Comparison of ENCODE assay signal across 12 mouse cellular contexts in the genomic region with DNA sequence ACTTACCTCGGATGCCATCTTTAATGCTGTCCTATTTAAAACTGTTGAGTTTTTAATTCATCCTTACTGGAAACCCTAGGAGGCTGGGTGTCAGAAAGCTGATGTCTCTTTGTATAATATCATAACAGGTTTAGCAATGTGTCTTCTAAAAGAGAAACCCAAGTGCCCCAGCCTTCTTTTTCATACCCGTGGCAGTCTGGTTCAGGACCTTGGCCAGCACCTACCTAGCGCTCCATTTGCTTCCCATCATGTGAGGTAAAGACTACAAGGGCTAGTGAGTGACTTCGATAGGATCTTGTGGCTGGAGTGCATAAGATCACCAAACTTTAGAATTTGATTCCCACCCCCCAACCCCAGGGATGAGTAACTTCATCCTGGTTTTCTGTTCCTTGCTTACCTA. TPM values are rescaled to one million over a fixed set of nuclear protein-coding genes. Genes with fewer than 3 reads are reported as not detected.
DNase-seq lines count a peak whose midpoint lies in the region; ATAC-seq and TF ChIP-seq lines count a peak whose summit lies in the region.
"Had no signal": no experiment of that assay in that cellular context is flagged by ENCODE, and none has a peak within 500 bp of the region (broad histone marks: within the 10 kb centered on the region; RNA-seq: fewer than 3 reads in every experiment).

No protein-coding gene starts in this region.

- H3K4me3 ChIP-seq in intestine, embryonic 14.5 days (ENCODE audit: low read depth, low read length), result no peak overlapping the region
- no peak overlapping the region for H3K4me3 ChIP-seq in intestine, embryonic 15.5 days (replicated peaks)
- no peak overlapping the region for H3K4me3 ChIP-seq in embryonic facial prominence, embryonic 14.5 days (ENCODE audit: low read depth, low read length)
- no peak overlapping the region for H3K4me3 ChIP-seq in layer of hippocampus, adult 2 months

- no peak overlapping the region for H3K4me2 ChIP-seq in intestine, embryonic 14.5 days (ENCODE audit: low read length)
- no peak overlapping the region for H3K4me2 ChIP-seq in intestine, embryonic 15.5 days (replicated peaks)
- H3K4me2 ChIP-seq in embryonic facial prominence, embryonic 14.5 days (ENCODE audit: low read depth, low read length), result no peak overlapping the region

- H3K36me3 ChIP-seq in intestine, embryonic 14.5 days (ENCODE audit: control insufficient read depth, insufficient read depth, low read length), result no peaks in the 10 kb centered on the region
- H3K36me3 ChIP-seq in intestine, embryonic 15.5 days, result no peaks in the 10 kb centered on the region
- H3K36me3 ChIP-seq in embryonic facial prominence, embryonic 14.5 days (ENCODE audit: control insufficient read depth, insufficient read depth, low read length), result no peaks in the 10 kb centered on the region

- peak; percentile 80 for DNase-seq in intestine, embryonic 14.5 days (ENCODE audit: low spot score)
- DNase-seq in urinary bladder, postnatal 25 days (ENCODE audit: low spot score), result peak; percentile 13
- no peak for DNase-seq in urinary bladder, adult 18-20 months (ENCODE audit: low spot score in 2 of 2)
- peak; percentile 66 for DNase-seq in embryonic facial prominence, embryonic 14.5 days (ENCODE audit: low spot score)
- DNase-seq in layer of hippocampus, adult 2 months (ENCODE audit: low spot score in 2 of 2), result no peak
- no peak for DNase-seq in right cerebral cortex, postnatal 25 days
- DNase-seq in spleen, adult 18-20 months, result no peak

- H3K9me3 ChIP-seq in intestine, embryonic 14.5 days (ENCODE audit: control insufficient read depth, low read length), result no peaks in the 10 kb centered on the region
- no peaks in the 10 kb centered on the region for H3K9me3 ChIP-seq in intestine, embryonic 15.5 days
- H3K9me3 ChIP-seq in embryonic facial prominence, embryonic 14.5 days (ENCODE audit: control insufficient read depth, low read length), result no peaks in the 10 kb centered on the region

- H3K27me3 ChIP-seq in intestine, embryonic 14.5 days (replicated peaks; ENCODE audit: control insufficient read depth, insufficient read depth, low read length), result no peaks in the 10 kb centered on the region
- no peaks in the 10 kb centered on the region for H3K27me3 ChIP-seq in intestine, embryonic 15.5 days (replicated peaks)
- no peaks in the 10 kb centered on the region for H3K27me3 ChIP-seq in embryonic facial prominence, embryonic 14.5 days (replicated peaks; ENCODE audit: control insufficient read depth, insufficient read depth, low read length)

- H3K9ac ChIP-seq in intestine, embryonic 14.5 days (ENCODE audit: low read length), result no peak overlapping the region
- H3K9ac ChIP-seq in intestine, embryonic 15.5 days, result no peak overlapping the region
- no peak overlapping the region for H3K9ac ChIP-seq in embryonic facial prominence, embryonic 14.5 days (ENCODE audit: low read depth, low read length)

- TF ChIP-seq CTCF in layer of hippocampus, adult 2 months (conservative IDR thresholded peaks at IDR 0.05), result no peak

- H3K4me1 ChIP-seq in intestine, embryonic 14.5 days (replicated peaks; ENCODE audit: control insufficient read depth, insufficient read depth, low read length), result no peaks in the 10 kb centered on the region
- H3K4me1 ChIP-seq in intestine, embryonic 15.5 days (replicated peaks), result no peaks in the 10 kb centered on the region
- H3K4me1 ChIP-seq in embryonic facial prominence, embryonic 14.5 days (ENCODE audit: control insufficient read depth, insufficient read depth, low read length), result no peaks in the 10 kb centered on the region

- no peak for ATAC-seq in intestine, embryonic 14.5 days (replicated peaks; ENCODE audit: low FRiP score, low TSS enrichment, low read depth)
- ATAC-seq in intestine, embryonic 15.5 days, result no peak
- ATAC-seq in embryonic facial prominence, embryonic 14.5 days (ENCODE audit: low read depth), result no peak

- no peak overlapping the region for H3K27ac ChIP-seq in intestine, embryonic 14.5 days (ENCODE audit: low read depth)
- no peak overlapping the region for H3K27ac ChIP-seq in intestine, embryonic 15.5 days
- H3K27ac ChIP-seq in embryonic facial prominence, embryonic 14.5 days (replicated peaks; ENCODE audit: low read depth, low read length), result no peak overlapping the region
- H3K27ac ChIP-seq in layer of hippocampus, adult 2 months, result no peak overlapping the region

- 34% methylated on average over 4 of the region's 4 CpGs for WGBS in intestine, embryonic 14.5 days
- WGBS in intestine, embryonic 15.5 days, result 40% methylated on average over 4 of the region's 4 CpGs
- 42% methylated on average over 4 of the region's 4 CpGs for WGBS in embryonic facial prominence, embryonic 14.5 days

RNA-seq across cellular contexts. Expression of a gene that starts 26.7 kb away (rescaled TPM):
- polyA plus RNA-seq in intestine, embryonic 14.5 days (2014; fragmentation: Nextera tagmentation; extraction: Ambion mirVana), result not detected in 2 replicates
- not detected in 2 replicates for polyA plus RNA-seq in intestine, embryonic 15.5 days (2015; fragmentation: Nextera tagmentation; extraction: Ambion mirVana)
- not detected in 2 replicates for polyA plus RNA-seq in embryonic facial prominence, embryonic 14.5 days (2014; fragmentation: Nextera tagmentation; extraction: Ambion mirVana)
- not detected for total RNA-seq in layer of hippocampus, adult 2 months (2021)
- total RNA-seq: left cerebral cortex, postnatal 10 days; midbrain, postnatal 0 days had no signal
- polyA plus RNA-seq: heart, embryonic 14.5 days; midbrain, postnatal 0 days; spleen, adult 2 months had no signal

RNA-seq across cellular contexts. Expression of a gene that starts 40.1 kb away (rescaled TPM):
- polyA plus RNA-seq in intestine, embryonic 14.5 days (2014; fragmentation: Nextera tagmentation; extraction: Ambion mirVana), result 1.9 and 2.6 TPM in 2 replicates
- 1.7 and 2.6 TPM in 2 replicates for polyA plus RNA-seq in intestine, embryonic 15.5 days (2015; fragmentation: Nextera tagmentation; extraction: Ambion mirVana)
- polyA plus RNA-seq in embryonic facial prominence, embryonic 14.5 days (2014; fragmentation: Nextera tagmentation; extraction: Ambion mirVana), result 2.3 and 3.2 TPM in 2 replicates
- total RNA-seq in layer of hippocampus, adult 2 months (2021), result 100 to 1,000 TPM; 188 to 202 TPM

Comparison
In these comparisons a context has a peak if more than half of its experiments do, and no peak if none do; other contexts are left out.
1. DNase-seq: peak in intestine, embryonic 14.5 days (single experiment), urinary bladder, postnatal 25 days (single experiment) and embryonic facial prominence, embryonic 14.5 days (single experiment); none in urinary bladder, adult 18-20 months (0 of 2), layer of hippocampus, adult 2 months (0 of 2), right cerebral cortex, postnatal 25 days (single experiment) and spleen, adult 18-20 months (0 of 2).